Mouse (Mus musculus) 416B (cell line): Measurements from ENCODE around the gene Gm20532.

ENCODE experiments used
- DNase-seq: peaks from one replicate; pipeline ENCODE4 v3.0.0; 2011; ENCODE audit warnings: low read depth

Gene Gm20532

GRCm38 (mm10) chr2:26573807-26574206, 12.6 kb upstream of the Gm20532 start:
- no peak for DNase-seq

GRCm38 (mm10) chr2:26574862-26575261, 11.6 kb upstream of the Gm20532 start:
- DNase-seq: no peak

- no peak for DNase-seq
These were observed 11.1 kb upstream of the Gm20532 start for GRCm38 (mm10) chr2:26575378-26575777.

- DNase-seq: no peak
These were observed 10.6 kb upstream of the Gm20532 start for GRCm38 (mm10) chr2:26575865-26576264.

- DNase-seq: no peak
These were observed 10.0 kb upstream of the Gm20532 start for GRCm38 (mm10) chr2:26576462-26576861.

- DNase-seq: peak; percentile 92
These were observed 8.1 kb upstream of the Gm20532 start for GRCm38 (mm10) chr2:26578369-26578768.

- DNase-seq: no peak
These were observed 6.7 kb upstream of the Gm20532 start, which contains the start of gene Egfl7 for GRCm38 (mm10) chr2:26579714-26580113. Gene Egfl7, plus strand, starts transcription at chr2:26580014.

- DNase-seq: peak; percentile 72
These were observed 5.7 kb upstream of the Gm20532 start for GRCm38 (mm10) chr2:26580751-26581150.

GRCm38 (mm10) chr2:26582203-26582602, 4.2 kb upstream of the Gm20532 start:
- DNase-seq: no peak

- no peak for DNase-seq
These were observed 3.7 kb upstream of the Gm20532 start for GRCm38 (mm10) chr2:26582741-26583140.

- DNase-seq: no peak
These were observed 2.8 kb upstream of the Gm20532 start for GRCm38 (mm10) chr2:26583640-26584039.

- no peak for DNase-seq
These were observed 726 bp upstream of the Gm20532 start for GRCm38 (mm10) chr2:26585713-26586112.

- DNase-seq: peak; percentile 44
These were observed 586 bp downstream of the Gm20532 start for GRCm38 (mm10) chr2:26587044-26587405.

GRCm38 (mm10) chr2:26588573-26588972, 2.1 kb downstream of the Gm20532 start:
- peak; percentile 40 for DNase-seq

- no peak for DNase-seq
These were observed 2.8 kb downstream of the Gm20532 start for GRCm38 (mm10) chr2:26589284-26589683.

- no peak for DNase-seq
These were observed 3.8 kb downstream of the Gm20532 start for GRCm38 (mm10) chr2:26590282-26590681.

GRCm38 (mm10) chr2:26590962-26591361, 4.5 kb downstream of the Gm20532 start:
- no peak for DNase-seq

GRCm38 (mm10) chr2:26591416-26591815, 5.0 kb downstream of the Gm20532 start:
- no peak for DNase-seq

- no peak for DNase-seq
These were observed 7.0 kb downstream of the Gm20532 start for GRCm38 (mm10) chr2:26593211-26594021.

- peak; percentile 82 for DNase-seq
These were observed 7.5 kb downstream of the Gm20532 start for GRCm38 (mm10) chr2:26594022-26594346.

GRCm38 (mm10) chr2:26594461-26594933, 8.1 kb downstream of the Gm20532 start:
- DNase-seq: no peak

- no peak for DNase-seq
These were observed 8.7 kb downstream of the Gm20532 start for GRCm38 (mm10) chr2:26594934-26595724.
